21 mouse cellular contexts compared by ENCODE assay signal in the genomic region with DNA sequence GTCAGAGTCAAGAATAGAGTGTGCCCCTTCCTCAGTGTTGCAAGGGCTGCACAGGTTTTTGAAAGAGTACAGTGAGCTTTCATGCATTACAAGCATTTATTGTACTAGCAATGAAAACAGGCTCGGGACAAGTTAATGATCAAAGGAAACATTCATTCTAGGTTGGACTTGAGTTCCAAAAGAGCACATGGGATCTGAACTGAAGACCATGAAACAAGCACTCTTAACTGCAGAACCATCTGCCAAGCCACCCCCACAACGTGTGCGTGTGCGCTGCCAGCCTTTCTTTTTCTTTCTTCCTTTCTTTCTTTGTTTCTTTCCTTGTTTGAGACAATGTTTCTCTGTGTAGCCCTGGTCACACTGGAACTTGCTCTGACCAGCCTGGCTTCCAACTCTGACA. TPM values are rescaled to one million over a fixed set of nuclear protein-coding genes. Genes with fewer than 3 reads are reported as not detected.
DNase-seq lines count a peak whose midpoint lies in the region; ATAC-seq and TF ChIP-seq lines count a peak whose summit lies in the region.
"Had no signal": no experiment of that assay in that cellular context is flagged by ENCODE, and none has a peak within 500 bp of the region (broad histone marks: within the 10 kb centered on the region; RNA-seq: fewer than 3 reads in every experiment).

No protein-coding gene starts in this region.

- no peak for TF ChIP-seq CTCF in liver, postnatal 0 days (IDR thresholded peaks at IDR 0.05; ENCODE audit: low read depth)

- no peak overlapping the region for H3K4me3 ChIP-seq in liver, embryonic 11.5 days (ENCODE audit: low read depth, low read length)
- no peak overlapping the region for H3K4me3 ChIP-seq in liver, postnatal 0 days (ENCODE audit: low read depth, low read length)
- H3K4me3 ChIP-seq in stomach, embryonic 16.5 days (replicated peaks; ENCODE audit: low read length) = no peak overlapping the region
- H3K4me3 ChIP-seq: forebrain, embryonic 12.5 days; heart, embryonic 12.5 days; neural tube, embryonic 12.5 days had no signal

- H3K4me2 ChIP-seq in liver, embryonic 11.5 days = no peak overlapping the region
- H3K4me2 ChIP-seq in liver, postnatal 0 days (ENCODE audit: low read depth, low read length) = no peak overlapping the region
- no peak overlapping the region for H3K4me2 ChIP-seq in stomach, embryonic 16.5 days (ENCODE audit: low read depth, low read length)
- H3K4me2 ChIP-seq: forebrain, embryonic 12.5 days; heart, embryonic 12.5 days; neural tube, embryonic 12.5 days had no signal

- H3K9ac ChIP-seq in liver, embryonic 11.5 days (ENCODE audit: low read depth, low read length) = no peak overlapping the region
- no peak overlapping the region for H3K9ac ChIP-seq in liver, postnatal 0 days (replicated peaks)
- no peak overlapping the region for H3K9ac ChIP-seq in stomach, embryonic 16.5 days (ENCODE audit: low read length)
- H3K9ac ChIP-seq: forebrain, embryonic 12.5 days; heart, embryonic 12.5 days; neural tube, embryonic 12.5 days had no signal

- DNase-seq in liver, embryonic 11.5 days (ENCODE audit: low spot score) = no peak
- no peak for DNase-seq in liver, postnatal 0 days
- DNase-seq in kidney, adult 8-10 months = peak; percentile 50 to 81
- DNase-seq in kidney, postnatal 25 days = peak; percentile 49 to 53
- no peak for DNase-seq in testis, postnatal 10 days (ENCODE audit: low spot score)
- no peak for DNase-seq in yolk sac, embryonic 10.5 days (ENCODE audit: low spot score)
- DNase-seq: cerebellum, adult 9-10 months; embryo, embryonic 11 days; gastrocnemius, postnatal 25 days; heart, postnatal 36 days; right cerebral cortex, postnatal 14 days had no signal

- no peaks in the 10 kb centered on the region for H3K27me3 ChIP-seq in liver, embryonic 11.5 days (replicated peaks; ENCODE audit: control insufficient read depth, insufficient read depth, low read length)
- H3K27me3 ChIP-seq in liver, postnatal 0 days (ENCODE audit: insufficient read depth, low read length) = no peaks in the 10 kb centered on the region
- no peaks in the 10 kb centered on the region for H3K27me3 ChIP-seq in stomach, embryonic 16.5 days (ENCODE audit: control insufficient read depth, insufficient read depth, low read length)
- H3K27me3 ChIP-seq: forebrain, embryonic 12.5 days; heart, embryonic 12.5 days; neural tube, embryonic 12.5 days had no signal

- H3K4me1 ChIP-seq in liver, embryonic 11.5 days (replicated peaks; ENCODE audit: control insufficient read depth, insufficient read depth, low read length) = 0 out of 2 replicates have a peak, but pooled peaks cover 5% of the 10 kb centered on the region
- H3K4me1 ChIP-seq in liver, postnatal 0 days (ENCODE audit: insufficient read depth) = no peaks in the 10 kb centered on the region
- H3K4me1 ChIP-seq in stomach, embryonic 16.5 days (ENCODE audit: control insufficient read depth, insufficient read depth, low read length) = no peaks in the 10 kb centered on the region
- H3K4me1 ChIP-seq: heart, embryonic 12.5 days; neural tube, embryonic 12.5 days had no signal

- no peak for TF ChIP-seq EP300 in liver, postnatal 0 days (IDR thresholded peaks at IDR 0.05; ENCODE audit: low read depth)

- no peak for ATAC-seq in liver, embryonic 11.5 days (replicated peaks; ENCODE audit: low FRiP score)
- ATAC-seq in liver, postnatal 0 days = no peak
- ATAC-seq in stomach, embryonic 16.5 days (ENCODE audit: insufficient read depth, low FRiP score) = no peak
- ATAC-seq in monocyte, adult 5-6 weeks (replicated peaks; ENCODE audit: insufficient number of reproducible peaks, low FRiP score, low TSS enrichment, poor library complexity, severe bottlenecking) = no peak
- ATAC-seq: hindbrain, embryonic 16.5 days; lung, postnatal 0 days had no signal

- H3K36me3 ChIP-seq in liver, embryonic 11.5 days (ENCODE audit: control insufficient read depth, insufficient read depth, low read length) = no peaks in the 10 kb centered on the region
- no peaks in the 10 kb centered on the region for H3K36me3 ChIP-seq in liver, postnatal 0 days (replicated peaks; ENCODE audit: insufficient read depth, low read length)
- H3K36me3 ChIP-seq in stomach, embryonic 16.5 days (ENCODE audit: control insufficient read depth, insufficient read depth, low read length) = no peaks in the 10 kb centered on the region
- H3K36me3 ChIP-seq: forebrain, embryonic 12.5 days; heart, embryonic 12.5 days; neural tube, embryonic 12.5 days had no signal

- WGBS in liver, embryonic 11.5 days = 81% methylated on average over 4 of the region's 4 CpGs
- 84% methylated on average over 4 of the region's 4 CpGs for WGBS in liver, postnatal 0 days (ENCODE audit: insufficient replicate concordance)
- WGBS in stomach, embryonic 16.5 days = 72% methylated on average over 4 of the region's 4 CpGs

- no peaks in the 10 kb centered on the region for H3K9me3 ChIP-seq in liver, embryonic 11.5 days (ENCODE audit: control insufficient read depth, low read length)
- H3K9me3 ChIP-seq in liver, postnatal 0 days (ENCODE audit: low read length) = no peaks in the 10 kb centered on the region
- no peaks in the 10 kb centered on the region for H3K9me3 ChIP-seq in stomach, embryonic 16.5 days (replicated peaks; ENCODE audit: control insufficient read depth, low read length)
- H3K9me3 ChIP-seq: forebrain, embryonic 12.5 days; heart, embryonic 12.5 days; neural tube, embryonic 12.5 days had no signal

- H3K27ac ChIP-seq in liver, embryonic 11.5 days (ENCODE audit: low read depth, low read length) = peak overlapping the region; percentile 34; the same call in 1 of the 2 replicates
- no peak overlapping the region for H3K27ac ChIP-seq in liver, postnatal 0 days (ENCODE audit: low read depth)
- peak overlapping the region; percentile 74; the same call in 1 of the 2 replicates for H3K27ac ChIP-seq in stomach, embryonic 16.5 days (ENCODE audit: low read length)
- H3K27ac ChIP-seq: forebrain, embryonic 12.5 days; neural tube, embryonic 12.5 days had no signal

RNA-seq across cellular contexts. Expression of gene Spsb2, which starts 12.7 kb away (rescaled TPM):
- polyA plus RNA-seq in liver, embryonic 11.5 days (2014; fragmentation: Nextera tagmentation; extraction: Ambion mirVana) = 9.5 and 10.4 TPM in 2 replicates
- polyA plus RNA-seq in liver, postnatal 0 days (2015; fragmentation: Nextera tagmentation; extraction: Ambion mirVana) = 11.4 and 14.3 TPM in 2 replicates
- polyA plus RNA-seq in stomach, embryonic 16.5 days (2015; fragmentation: Nextera tagmentation; extraction: Ambion mirVana) = 14.8 and 15.1 TPM in 2 replicates
- total RNA-seq in monocyte, adult 5-6 weeks (2017) = 8.2 to 11.2 TPM (median 10.4 TPM) in 3 replicates

RNA-seq across cellular contexts. Expression of gene Lrrc23, which starts 16.3 kb away (rescaled TPM):
- 0.11 TPM in 1 of 2 replicates, not detected in the other for polyA plus RNA-seq in liver, embryonic 11.5 days (2014; fragmentation: Nextera tagmentation; extraction: Ambion mirVana)
- polyA plus RNA-seq in liver, postnatal 0 days (2015; fragmentation: Nextera tagmentation; extraction: Ambion mirVana) = 0.16 TPM in 1 of 2 replicates, not detected in the other
- 0.53 and 0.65 TPM in 2 replicates for polyA plus RNA-seq in stomach, embryonic 16.5 days (2015; fragmentation: Nextera tagmentation; extraction: Ambion mirVana)
- 2.2 TPM in 1 of 3 replicates, not detected in the others for total RNA-seq in monocyte, adult 5-6 weeks (2017)
- total RNA-seq: adrenal gland, postnatal 4 days; heart, postnatal 36 days; liver, adult 2 months had no signal
- polyA plus RNA-seq: liver, adult 2 months had no signal

RNA-seq across cellular contexts. Expression of gene Tpi1, which starts 18.3 kb away (rescaled TPM):
- 1,267 and 1,294 TPM in 2 replicates for polyA plus RNA-seq in liver, embryonic 11.5 days (2014; fragmentation: Nextera tagmentation; extraction: Ambion mirVana)
- 332 and 346 TPM in 2 replicates for polyA plus RNA-seq in liver, postnatal 0 days (2015; fragmentation: Nextera tagmentation; extraction: Ambion mirVana)
- 938 and 959 TPM in 2 replicates for polyA plus RNA-seq in stomach, embryonic 16.5 days (2015; fragmentation: Nextera tagmentation; extraction: Ambion mirVana)
- total RNA-seq in monocyte, adult 5-6 weeks (2017) = 71.9 to 103 TPM (median 88.6 TPM) in 3 replicates

RNA-seq across cellular contexts. Expression of gene Eno2, which starts 26.3 kb away (rescaled TPM):
- 2.1 and 2.6 TPM in 2 replicates for polyA plus RNA-seq in liver, embryonic 11.5 days (2014; fragmentation: Nextera tagmentation; extraction: Ambion mirVana)
- polyA plus RNA-seq in liver, postnatal 0 days (2015; fragmentation: Nextera tagmentation; extraction: Ambion mirVana) = 0.20 and 0.27 TPM in 2 replicates
- 9.3 and 9.8 TPM in 2 replicates for polyA plus RNA-seq in stomach, embryonic 16.5 days (2015; fragmentation: Nextera tagmentation; extraction: Ambion mirVana)
- not detected in 3 replicates for total RNA-seq in monocyte, adult 5-6 weeks (2017)
- total RNA-seq: megakaryocyte, adult 5-6 weeks had no signal

RNA-seq across cellular contexts. Expression of gene Usp5, which starts 33.5 kb away (rescaled TPM):
- 115 and 118 TPM in 2 replicates for polyA plus RNA-seq in liver, embryonic 11.5 days (2014; fragmentation: Nextera tagmentation; extraction: Ambion mirVana)
- 32.2 and 36.6 TPM in 2 replicates for polyA plus RNA-seq in liver, postnatal 0 days (2015; fragmentation: Nextera tagmentation; extraction: Ambion mirVana)
- 128 and 139 TPM in 2 replicates for polyA plus RNA-seq in stomach, embryonic 16.5 days (2015; fragmentation: Nextera tagmentation; extraction: Ambion mirVana)
- total RNA-seq in monocyte, adult 5-6 weeks (2017) = 34.6 to 45.5 TPM (median 35.5 TPM) in 3 replicates

Comparison
In these comparisons a context has a peak if more than half of its experiments do, and no peak if none do; other contexts are left out.
1. DNase-seq: peak in kidney, adult 8-10 months (2 of 2) and kidney, postnatal 25 days (2 of 2); none in liver, embryonic 11.5 days (single experiment), liver, postnatal 0 days (single experiment), testis, postnatal 10 days (single experiment) and yolk sac, embryonic 10.5 days (single experiment).